Mouse (Mus musculus) hindbrain, embryonic 13.5 days (tissue): ENCODE results near the gene Sft2d1. TPM values are rescaled to one million over a fixed set of nuclear protein-coding genes. Genes with fewer than 3 reads are reported as not detected.

Source experiments
- ATAC-seq: fragments of 200-750 bp; cut with Nextera tagmentation; 2 replicates; pipeline ENCODE4 v1.8.0; 2017; ENCODE audit warnings: moderate TSS enrichment; ENCODE audit not compliant: low FRiP score
- H3K27ac ChIP-seq: fragments of 300-500 bp; sonication (generic); 2 replicates; pipeline ENCODE4 v1.5.1; 2015; ENCODE audit warnings: inconsistent platforms, mild to moderate bottlenecking, moderate library complexity
- H3K27me3 ChIP-seq: fragments of 300-500 bp; sonication (generic); 2 replicates; pipeline ENCODE4 v1.6.1; 2015; ENCODE audit warnings: mild to moderate bottlenecking, inconsistent platforms
- H3K36me3 ChIP-seq: fragments of 300-500 bp; sonication (generic); 2 replicates; pipeline ENCODE4 v1.6.1; 2015; ENCODE audit warnings: mild to moderate bottlenecking, inconsistent platforms
- H3K4me1 ChIP-seq: fragments of 300-500 bp; sonication (generic); replicated peaks from 2 replicates; pipeline ENCODE4 v1.6.1; 2015; ENCODE audit warnings: inconsistent platforms
- H3K4me2 ChIP-seq: fragments of 300-500 bp; sonication (generic); 2 replicates; pipeline ENCODE4 v1.6.1; 2015; ENCODE audit warnings: inconsistent platforms, mild to moderate bottlenecking, moderate library complexity
- H3K4me3 ChIP-seq: fragments of 300-500 bp; sonication (generic); 2 replicates; pipeline ENCODE4 v1.5.1; 2015; ENCODE audit warnings: mild to moderate bottlenecking, inconsistent platforms
- H3K9ac ChIP-seq: fragments of 300-500 bp; sonication (generic); 2 replicates; pipeline ENCODE4 v1.6.1; 2015; ENCODE audit warnings: mild to moderate bottlenecking, inconsistent platforms
- H3K9me3 ChIP-seq: fragments of 300-500 bp; sonication (generic); 2 replicates; pipeline ENCODE4 v1.6.1; 2016; ENCODE audit warnings: inconsistent platforms
- WGBS: fragments of 180-500 bp; shearing (Covaris S2); methylation state at CpG from one replicate; pipeline ENCODE4 v1.1.7; 2015; 5-methylcytosine and 5-hydroxymethylcytosine counted together
- polyA plus RNA-seq: library from polyadenylated mRNA; unstranded; fragments of >200 nt; fragmentation: Nextera tagmentation; extraction: Ambion mirVana; gene quantifications from 2 replicates; pipeline ENCODE4 v1.2.1, GENCODE M21; 2015

Sft2d1 gene
- polyA plus RNA-seq, 1 experiment from 2014 or later, result 151 TPM

DNA sequence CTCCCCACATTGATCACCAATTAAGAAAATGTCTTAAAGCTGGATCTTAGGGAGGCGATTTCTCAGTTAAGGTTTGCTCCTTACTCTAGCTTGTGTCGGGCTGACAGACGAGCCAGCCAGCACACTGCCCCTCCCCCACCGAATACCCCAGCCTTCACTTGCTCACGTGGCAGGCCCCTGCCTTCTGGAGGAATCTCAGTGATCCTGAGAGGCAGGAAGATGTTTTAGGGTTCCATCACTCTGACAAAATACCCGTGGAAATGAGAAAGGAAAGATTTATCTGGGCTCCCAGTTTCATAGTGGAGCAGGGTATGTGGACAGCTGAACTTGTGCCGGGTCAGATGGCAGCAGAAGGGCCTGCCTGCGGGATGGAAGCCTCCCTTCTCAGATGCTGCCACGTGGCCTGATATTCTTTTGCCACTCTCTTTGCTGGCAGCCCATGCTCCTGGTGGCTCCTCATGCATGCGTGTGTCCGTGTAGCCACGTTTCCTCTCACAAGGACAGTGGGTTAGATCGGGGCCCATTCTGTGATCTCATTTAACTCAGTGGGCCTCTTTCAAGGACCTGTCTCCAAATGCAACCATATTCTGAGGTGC is 59.8 kb downstream of the Sft2d1 start:
- 18% methylated on average over 13 of the region's 13 CpGs for WGBS
- ATAC-seq, result no peak
- H3K4me1 ChIP-seq, result peaks cover 74% of the 10 kb centered on the region
- H3K4me2 ChIP-seq, result no peak overlapping the region
- H3K27ac ChIP-seq, result peak overlapping the region; percentile 98
- no peaks in the 10 kb centered on the region for H3K27me3 ChIP-seq
- no peaks in the 10 kb centered on the region for H3K9me3 ChIP-seq
- peak overlapping the region; percentile 82 for H3K9ac ChIP-seq
- H3K4me3 ChIP-seq, result no peak overlapping the region
- no peaks in the 10 kb centered on the region for H3K36me3 ChIP-seq

DNA sequence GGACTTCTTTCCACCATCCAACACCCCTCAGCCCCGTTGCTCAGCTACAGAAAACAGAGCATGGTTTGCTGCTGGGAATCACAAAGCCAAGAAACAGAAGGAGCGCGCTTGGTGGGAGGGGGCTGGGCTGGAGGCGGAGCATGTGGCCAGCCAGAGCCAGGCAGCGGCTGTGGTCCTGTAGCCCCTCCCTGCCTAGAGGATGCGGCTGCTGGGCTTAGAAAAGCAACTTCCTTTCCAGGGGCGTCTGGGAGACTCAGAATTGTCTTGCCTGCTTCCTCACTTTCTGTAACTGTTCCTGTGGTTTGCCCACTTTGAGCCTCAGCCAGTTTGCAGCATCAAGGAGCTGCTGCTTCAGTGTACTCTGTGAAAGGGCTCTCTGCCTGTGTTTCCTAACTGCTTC is 60.9 kb downstream of the Sft2d1 start:
- Histone ChIP-seq H3K9ac (peak overlapping the region; percentile 82), H3K4me3 (peak overlapping the region; percentile 41), H3K36me3 (no peaks in the 10 kb centered on the region), H3K4me1 (peaks cover 72% of the 10 kb centered on the region), H3K9me3 (no peaks in the 10 kb centered on the region), H3K4me2 (peak overlapping the region; percentile 64), H3K27ac (peak overlapping the region; percentile 98), H3K27me3 (no peaks in the 10 kb centered on the region)
- peak; percentile 80 for ATAC-seq
- WGBS, result 1% methylated on average over 7 of the region's 7 CpGs

DNA sequence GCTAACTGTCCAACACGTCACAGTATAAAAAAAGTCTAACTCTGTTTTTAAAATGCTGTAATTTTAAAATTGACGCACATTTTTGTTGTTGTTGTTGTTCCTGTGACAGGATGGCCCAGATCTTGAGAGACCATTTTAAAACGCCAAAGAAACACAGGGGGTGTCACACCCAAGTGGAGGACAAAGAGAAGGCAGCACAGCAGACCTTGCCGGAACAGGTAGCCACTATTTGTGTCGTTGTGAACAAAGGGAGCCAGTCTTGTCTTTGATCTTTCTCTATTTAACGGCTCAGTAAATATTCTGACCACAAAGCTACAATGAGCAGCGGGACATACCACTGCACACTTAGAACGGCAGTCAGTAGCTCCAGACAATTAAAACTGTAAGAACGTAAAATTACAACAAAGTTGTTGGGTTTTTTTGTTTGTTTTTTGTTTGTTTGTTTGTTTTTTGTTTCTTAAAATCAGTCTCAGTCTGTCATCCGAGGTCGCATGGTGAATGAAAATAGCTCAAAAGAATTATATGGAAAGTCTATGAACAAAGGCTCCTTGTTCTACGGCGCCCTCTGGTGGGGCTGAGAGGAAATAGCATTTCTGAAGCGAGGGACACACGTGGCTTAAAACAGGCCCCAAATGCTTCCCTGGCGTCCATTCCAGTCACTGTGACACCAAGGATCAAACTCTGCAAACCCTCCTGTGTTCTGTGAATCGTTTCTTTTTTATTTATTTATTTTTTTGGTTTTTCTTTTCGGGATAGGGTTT is 61.6 kb downstream of the Sft2d1 start:
- Histone ChIP-seq H3K9ac (peak overlapping the region; percentile 82), H3K36me3 (no peaks in the 10 kb centered on the region), H3K4me2 (peak overlapping the region; percentile 64), H3K9me3 (no peaks in the 10 kb centered on the region), H3K4me3 (peak overlapping the region; percentile 41), H3K27me3 (no peaks in the 10 kb centered on the region), H3K4me1 (peaks cover 66% of the 10 kb centered on the region), H3K27ac (peak overlapping the region; percentile 98)
- ATAC-seq, result peak; percentile 4; the same call in 1 of the 2 replicates
- 2% methylated on average over 18 of the region's 18 CpGs for WGBS

Other genes with a start within 250 kb of the Sft2d1 start
- not detected in 2 replicates for gene Gm49673, start 163.3 kb upstream of the Sft2d1 start, polyA plus RNA-seq
- 14.9 and 15.2 TPM in 2 replicates for gene Rnaset2a, start 163.0 kb upstream of the Sft2d1 start, polyA plus RNA-seq
- gene Fgfr1op, start 145.6 kb upstream of the Sft2d1 start, polyA plus RNA-seq, result 26.6 and 28.1 TPM in 2 replicates
- gene Ccr6, start 75.1 kb upstream of the Sft2d1 start, polyA plus RNA-seq, result not detected in 2 replicates
- gene Mpc1, start 28.2 kb upstream of the Sft2d1 start, polyA plus RNA-seq, result 241 and 254 TPM in 2 replicates
- gene Prr18, start 26.4 kb downstream of the Sft2d1 start, polyA plus RNA-seq, result 9.6 TPM in 2 replicates
- 0.38 and 0.62 TPM in 2 replicates for gene T2, start 44.9 kb downstream of the Sft2d1 start, polyA plus RNA-seq
- 0.44 and 0.52 TPM in 2 replicates for gene T, start 123.3 kb downstream of the Sft2d1 start, polyA plus RNA-seq
- 12.5 and 14.5 TPM in 2 replicates for gene Pde10a, start 214.3 kb downstream of the Sft2d1 start, polyA plus RNA-seq